Mouse (Mus musculus): ENCODE measurements around the gene Adcy7.

Gene Adcy7

DNA sequence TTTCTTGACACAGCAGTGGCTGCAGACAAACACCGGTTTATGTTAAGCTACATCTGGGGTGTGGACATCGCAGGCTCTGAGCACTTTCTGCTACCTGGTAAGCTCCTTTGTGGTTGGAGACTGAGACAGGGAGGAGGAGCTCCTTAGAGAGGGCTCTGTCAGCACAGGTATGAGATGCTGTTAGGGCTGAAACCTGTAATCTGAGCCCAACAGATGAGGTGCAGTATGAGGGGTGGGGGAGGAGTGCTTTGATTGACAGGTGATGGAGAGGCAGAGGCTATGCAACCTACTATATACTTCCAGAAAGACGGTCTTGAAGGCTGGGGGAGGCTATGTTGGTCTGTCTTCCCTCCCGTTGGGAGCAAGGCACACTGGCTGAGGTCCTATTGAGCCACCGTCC lies 7.0 kb downstream of the Adcy7 start:
- DNase-seq: no peak

DNA sequence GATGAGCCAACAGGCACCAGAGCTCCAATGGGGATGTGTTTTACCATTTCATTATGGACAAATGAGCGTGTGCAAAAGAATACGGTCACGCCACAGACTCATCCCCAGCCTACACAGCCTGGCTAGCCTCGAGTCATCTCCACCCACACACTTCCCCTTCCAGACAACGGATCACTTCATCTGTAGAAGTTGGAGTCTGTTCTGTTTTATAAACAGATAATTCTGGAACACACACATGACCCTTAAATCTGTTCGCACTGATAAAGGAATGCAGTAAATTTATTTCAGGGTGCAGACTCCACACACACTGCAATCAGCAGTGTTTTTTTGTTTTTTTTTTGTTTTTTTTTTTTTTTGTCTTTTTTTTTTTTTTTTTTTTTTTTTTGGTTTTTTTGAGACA lies 7.5 kb downstream of the Adcy7 start:
- DNase-seq: peak; percentile 95

DNA sequence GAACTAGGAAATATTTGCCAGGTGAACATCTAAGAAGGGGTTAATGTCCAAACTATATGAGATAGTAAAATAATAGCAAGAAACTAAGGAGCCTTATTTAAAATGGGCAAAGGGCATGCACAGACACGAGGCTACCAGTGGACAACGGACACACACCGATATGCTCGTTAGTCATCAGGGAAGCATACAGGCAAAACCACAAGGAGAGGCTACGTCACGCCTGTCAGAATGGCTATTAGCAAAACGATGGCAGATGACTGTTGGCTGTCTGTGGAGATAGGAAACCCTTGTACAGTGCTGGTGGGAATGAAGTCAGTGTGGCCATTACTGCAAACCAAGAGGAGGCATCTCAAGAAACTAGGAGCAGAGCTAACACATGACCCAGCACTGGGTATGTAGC lies 8.7 kb downstream of the Adcy7 start:
- peak; percentile 85 for DNase-seq

DNA sequence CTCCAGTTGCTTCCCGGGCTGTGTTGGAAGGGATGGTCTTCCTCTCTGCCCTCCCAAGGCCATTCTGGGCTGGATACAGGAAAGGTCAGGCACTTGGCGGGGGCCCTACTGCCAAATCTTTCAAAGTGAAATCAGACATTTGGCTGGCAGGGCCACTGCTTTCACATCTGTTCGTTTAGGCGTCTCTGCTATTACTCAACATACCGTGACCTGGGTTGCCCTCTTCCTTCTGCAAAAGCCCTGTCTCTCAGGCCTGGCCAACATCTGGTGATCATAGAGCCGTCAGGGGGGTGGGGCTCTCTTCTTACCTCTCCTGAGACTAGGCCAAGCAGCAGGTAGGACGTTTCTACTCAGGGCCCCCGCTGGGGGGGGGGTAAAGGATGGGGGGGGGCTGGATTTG lies 10.5 kb downstream of the Adcy7 start:
- DNase-seq: peak; percentile 99

DNA sequence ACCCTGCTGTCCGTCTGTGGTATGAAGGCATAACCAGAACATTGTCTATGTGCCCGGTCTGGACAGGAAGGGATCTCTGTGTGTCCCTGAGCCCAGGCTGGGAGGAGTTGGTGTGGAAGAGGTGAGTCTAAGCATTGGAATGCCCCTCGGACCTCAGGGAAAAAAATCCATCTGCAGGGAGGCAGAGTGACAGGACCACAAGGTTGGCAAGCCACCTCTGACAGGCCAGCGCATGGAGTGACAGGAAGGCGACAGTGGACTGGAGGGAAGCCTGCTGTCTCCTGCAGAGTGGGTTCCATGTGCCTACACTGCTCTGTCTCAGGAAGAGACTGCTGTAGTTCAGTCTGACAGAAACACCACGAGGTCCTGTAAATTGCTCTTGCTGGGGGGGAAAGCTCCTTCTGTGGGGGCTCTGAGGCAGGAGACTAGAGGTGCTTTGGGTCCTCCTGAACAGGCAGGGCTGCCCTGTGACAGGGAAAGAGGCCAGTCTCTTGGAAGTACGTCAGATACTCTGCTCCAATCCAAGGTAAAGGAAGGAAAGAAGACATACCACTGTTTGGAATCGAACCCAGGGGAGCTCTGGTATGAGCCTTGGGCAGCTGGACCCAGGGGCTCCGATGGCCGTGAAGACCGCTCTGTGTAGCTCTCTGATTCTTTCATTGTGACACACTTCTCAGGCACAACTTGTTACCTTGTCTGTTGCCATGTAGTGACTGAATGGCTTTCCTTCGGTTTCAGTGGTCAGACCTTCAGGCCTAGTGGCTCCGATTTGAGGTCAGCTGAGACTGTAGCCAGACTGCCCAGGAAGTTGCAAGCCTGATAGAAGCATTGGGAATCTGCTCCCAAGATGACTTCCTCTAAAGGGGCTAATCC lies 11.3 kb downstream of the Adcy7 start:
- DNase-seq: peak; percentile 90

DNA sequence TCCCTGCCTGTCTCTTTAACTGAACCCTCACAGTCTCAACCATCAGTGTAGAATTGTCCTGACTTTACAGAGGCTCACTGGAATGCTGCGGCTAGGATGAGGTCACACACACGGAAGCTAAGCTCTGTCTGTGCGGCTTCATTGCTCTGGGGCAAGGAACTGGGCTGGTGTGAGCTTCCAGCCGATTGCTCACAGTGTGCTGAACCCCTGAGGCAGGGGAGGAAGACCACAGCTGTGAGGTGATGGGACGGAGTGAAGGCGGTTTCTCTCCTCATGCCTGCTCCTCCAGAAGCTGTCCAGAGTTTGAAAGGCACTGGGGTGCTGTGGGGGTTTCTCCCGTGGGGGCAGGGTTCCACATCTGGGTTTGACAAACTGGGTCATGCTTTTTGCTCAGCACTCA lies 12.5 kb downstream of the Adcy7 start:
- DNase-seq: peak; percentile 96

DNA sequence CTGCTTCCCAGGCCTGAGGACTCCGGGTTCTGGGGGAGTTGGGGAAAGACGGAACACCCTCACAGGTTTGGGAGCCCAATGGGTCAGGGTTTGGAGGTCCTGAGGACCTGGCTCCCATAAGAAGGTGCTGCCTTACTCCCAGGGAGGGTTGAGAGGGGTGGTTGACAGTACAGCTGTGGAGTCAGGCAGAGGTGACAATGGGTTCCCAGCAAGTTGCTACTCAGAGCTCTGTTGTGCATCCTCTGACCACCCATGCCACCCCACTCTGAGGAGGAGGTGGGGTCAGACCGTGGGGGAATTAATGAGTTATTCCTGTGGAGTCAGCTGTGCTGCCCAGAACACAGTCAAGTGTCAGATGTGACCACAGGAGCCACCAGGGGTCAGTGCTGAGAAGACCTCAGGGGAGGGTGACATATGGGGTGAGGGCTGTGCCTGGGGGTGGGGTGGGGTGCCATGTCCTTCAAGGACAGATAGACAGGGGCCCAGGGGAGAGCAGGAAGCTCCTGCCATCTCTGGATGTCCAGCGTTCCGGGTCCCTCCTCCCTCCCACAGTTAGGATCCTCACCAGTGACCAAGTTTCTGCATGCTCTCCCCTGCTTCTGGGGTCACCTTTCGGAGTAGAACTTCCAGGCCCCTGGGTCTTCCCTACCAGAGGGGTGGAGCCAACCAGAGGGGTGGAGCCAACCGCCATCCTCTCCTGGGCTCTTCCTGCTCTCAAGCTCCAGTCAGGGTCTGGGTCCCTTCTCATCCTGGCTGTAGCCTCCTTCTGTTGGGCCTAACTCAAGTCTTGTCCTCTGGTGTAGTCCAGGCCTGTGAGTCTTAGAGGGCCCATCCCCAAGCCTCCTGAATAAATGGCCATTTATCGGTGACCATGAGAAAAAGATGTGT lies 13.5 kb downstream of the Adcy7 start:
- DNase-seq: peak; percentile 93

DNA sequence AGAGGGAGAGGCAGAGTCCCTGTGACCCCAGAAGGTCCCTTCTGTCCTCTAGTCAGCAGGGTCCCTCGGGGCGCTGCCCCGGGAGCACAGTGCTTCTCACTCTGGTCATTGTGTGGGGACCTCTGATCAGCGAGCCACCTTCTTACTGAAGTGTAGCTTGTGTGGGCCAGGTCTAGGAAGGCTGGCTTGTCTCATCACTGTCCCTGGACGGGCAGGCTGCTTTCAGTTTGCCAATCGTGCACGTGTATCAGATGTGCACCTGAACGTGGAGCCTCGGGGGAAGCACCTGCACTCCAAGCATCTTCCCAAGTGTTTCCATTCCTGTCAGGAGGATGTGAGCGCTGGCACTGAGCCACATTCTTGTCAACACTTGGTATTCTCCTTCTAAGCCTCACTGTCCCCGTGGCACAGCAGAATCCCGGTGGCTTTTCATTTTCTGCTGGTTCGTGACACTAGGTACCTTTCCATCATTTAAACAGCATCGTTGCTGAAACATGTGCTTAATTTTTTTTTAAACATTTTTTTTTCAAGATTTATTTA lies 14.3 kb downstream of the Adcy7 start:
- DNase-seq: peak; percentile 92

DNA sequence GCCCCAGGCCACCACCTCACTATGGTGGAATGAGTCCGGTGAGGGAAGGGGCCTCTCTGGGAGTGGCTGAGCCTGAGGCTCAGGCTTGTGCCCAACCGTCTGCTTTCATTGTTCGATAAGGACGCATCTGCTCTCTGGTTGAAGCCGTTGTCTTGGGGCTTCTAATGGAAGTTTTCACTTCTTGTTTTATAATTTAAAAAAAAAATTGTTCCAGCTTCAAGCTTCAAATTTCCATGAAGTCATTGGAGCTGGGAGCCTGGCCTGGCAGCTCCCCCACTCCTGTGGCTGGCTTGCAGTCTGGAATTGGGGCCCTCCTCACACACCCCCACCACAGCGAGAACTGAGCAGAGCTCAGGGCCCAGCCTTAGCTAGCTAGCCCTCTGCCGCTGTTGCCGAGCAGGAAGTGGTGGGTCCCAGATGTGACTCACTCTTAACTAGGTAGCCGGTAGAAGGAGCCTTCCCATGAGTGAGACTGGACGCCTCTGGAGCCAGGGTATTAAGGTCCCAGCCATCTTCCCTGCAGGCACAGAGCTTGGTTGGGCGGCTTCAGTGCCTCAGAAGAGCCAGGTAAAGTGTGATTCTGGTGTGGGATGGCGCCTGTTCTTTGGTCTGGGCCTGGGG lies 16.5 kb downstream of the Adcy7 start:
- peak; percentile 97 for DNase-seq

DNA sequence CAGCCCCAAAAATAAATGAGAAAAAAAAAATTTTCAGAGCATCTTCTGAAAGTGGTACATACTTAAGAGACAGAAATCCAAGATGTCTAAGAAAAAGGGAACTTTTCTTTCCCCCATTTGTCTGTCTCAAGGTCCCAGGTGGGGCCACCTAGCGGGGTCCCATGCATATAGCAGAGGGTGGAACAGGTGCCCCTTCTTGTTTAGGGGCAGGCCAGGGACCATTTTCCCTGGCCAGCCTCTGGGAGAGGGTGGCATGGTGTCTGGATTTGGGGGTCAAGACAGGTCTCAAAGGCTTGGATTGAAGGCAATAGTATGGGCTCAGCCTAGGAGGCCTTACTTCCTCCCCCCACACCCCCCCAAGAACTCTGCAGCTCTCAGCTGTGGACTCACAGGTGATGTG lies 17.7 kb downstream of the Adcy7 start:
- DNase-seq: peak; percentile 80

DNA sequence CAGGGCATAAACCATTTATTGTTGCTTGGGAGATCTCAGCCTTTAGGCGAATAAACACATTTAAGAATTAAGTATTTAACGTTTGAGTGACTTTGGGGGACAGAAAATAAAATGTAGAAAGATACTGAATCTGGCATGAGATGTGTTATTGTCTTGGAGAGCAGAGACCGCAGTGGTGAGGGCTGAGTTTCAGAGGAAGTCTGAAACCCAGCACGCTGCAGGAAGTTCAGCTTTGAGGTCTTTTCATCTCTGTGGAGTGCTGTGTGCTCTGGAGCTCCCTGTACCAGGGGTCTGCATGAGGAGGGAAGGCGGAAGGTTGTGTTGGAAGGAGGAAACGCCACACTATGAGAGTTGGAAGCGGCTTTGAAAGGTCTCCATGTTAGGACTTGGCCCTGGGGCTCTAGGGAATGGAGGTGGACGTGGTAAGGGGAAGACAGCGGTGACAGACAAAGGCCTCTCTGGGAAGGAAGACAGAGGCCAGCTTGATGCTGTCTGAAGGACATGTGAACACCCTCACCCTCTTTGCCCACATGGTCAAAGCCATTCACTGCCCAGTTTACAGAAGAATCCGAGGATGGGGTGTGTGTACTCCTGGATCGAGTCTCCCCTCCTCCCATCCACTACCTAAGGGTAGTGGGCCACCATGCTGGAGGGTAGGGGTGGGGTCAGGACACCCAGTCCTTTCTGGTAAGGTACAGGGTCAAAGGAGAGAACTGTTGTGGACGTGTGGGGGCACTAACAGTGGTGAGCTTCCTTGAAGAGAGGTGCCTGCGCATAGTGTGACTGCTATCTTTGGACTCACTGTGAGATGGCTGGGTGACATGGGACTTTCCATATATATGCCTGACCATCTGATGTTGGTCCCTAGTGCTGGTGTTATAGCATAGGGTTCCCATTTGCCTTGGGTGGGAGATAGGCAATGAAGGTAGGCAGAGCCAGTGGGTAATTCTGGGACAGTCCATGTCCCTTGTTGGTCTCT lies 18.4 kb downstream of the Adcy7 start:
- DNase-seq: peak; percentile 93

DNA sequence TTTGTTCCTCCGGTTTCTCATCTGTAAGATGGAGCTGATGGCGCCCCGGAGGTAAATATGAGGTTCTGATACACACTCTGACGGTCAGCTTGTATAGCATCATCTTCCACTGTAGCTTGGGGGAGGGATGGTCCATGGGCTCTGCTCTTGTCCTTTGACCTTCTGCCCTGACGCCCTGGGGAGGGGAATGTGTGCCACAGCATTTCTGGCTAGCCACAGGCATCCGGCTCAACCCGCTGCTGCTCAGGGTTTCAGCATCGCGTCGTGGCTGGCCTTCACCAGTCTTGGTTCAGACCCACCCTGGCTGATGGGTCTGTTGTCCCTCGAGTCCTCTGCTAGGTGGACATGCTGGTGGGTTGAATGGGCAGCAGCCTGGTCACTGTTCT lies 19.1 kb downstream of the Adcy7 start:
- DNase-seq: peak; percentile 89

DNA sequence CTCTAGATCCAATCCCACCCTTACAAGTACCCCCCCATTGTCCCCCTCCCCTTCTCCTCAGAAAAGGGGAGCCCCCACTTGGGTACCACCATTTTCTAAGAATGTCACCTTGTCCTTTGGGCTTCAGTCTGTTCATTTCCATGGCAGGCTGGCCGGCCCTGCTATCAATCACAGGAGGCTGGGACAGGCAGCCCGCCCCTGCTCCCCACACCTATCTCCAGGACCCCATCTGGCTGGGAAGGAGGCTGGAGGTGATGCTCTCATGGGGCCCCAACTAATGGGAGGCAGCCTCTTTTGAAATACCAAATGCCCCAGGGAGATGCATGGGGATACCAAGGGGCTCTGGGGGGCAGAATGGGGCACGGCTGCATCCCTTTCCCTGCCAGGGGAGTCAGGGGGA lies 20.7 kb downstream of the Adcy7 start:
- no peak for DNase-seq

DNA sequence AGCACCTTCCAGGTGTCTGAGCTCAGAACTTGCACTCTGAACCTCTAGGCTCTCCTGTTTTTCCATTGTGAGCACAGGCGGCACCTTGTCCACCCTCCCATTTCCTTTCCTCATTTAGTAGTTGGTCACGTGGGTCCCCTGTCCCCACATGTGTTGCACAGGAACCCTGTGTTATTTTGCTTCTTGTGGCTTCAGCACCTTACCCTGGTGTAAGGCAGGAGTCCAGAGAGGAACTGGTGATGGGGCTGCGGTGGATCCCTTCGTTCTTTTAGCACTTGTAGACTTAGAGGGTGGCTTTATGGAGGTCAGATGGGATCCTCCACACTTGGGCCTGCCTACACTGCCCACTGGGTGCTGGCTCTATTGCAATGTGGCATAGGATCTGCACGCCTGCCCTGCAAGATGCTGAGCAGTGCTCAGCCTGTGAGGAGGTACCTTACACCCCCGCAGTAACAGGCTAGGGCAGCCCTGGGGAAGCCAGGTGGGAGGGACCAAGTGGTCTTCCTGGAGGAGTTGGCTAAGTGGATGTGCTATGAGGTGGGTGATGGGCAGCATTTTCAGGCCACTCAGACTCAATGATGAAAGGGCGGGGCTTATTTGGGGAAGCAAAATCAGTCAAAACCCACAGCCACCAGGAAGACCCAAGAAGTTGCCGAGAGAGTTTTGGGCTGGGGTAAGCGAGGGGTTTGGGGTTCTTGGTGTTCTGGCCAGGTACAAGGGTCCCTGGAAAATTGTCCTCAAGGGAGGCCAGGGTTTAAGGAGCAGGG lies 21.6 kb downstream of the Adcy7 start:
- DNase-seq: peak; percentile 97

DNA sequence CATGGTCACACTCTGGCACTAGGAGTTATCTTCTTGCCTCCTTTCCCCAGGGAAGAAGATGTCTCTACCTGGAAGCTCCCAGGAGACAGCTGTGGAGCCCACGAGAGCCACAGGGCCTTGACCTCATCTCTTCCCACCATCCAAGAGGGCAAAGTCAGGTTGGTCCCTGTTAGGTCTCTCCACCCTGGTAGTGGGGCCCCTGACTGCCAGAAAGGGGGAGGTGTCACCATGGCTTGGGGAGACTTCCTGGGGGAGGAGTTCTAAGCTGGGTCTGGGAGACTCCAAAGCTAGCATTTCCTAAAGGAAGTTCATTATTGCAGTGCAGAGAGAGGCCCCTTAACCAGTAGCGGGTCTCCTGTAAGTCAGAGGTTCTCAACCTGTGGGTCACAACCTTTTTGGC lies 22.8 kb downstream of the Adcy7 start:
- no peak for DNase-seq

DNA sequence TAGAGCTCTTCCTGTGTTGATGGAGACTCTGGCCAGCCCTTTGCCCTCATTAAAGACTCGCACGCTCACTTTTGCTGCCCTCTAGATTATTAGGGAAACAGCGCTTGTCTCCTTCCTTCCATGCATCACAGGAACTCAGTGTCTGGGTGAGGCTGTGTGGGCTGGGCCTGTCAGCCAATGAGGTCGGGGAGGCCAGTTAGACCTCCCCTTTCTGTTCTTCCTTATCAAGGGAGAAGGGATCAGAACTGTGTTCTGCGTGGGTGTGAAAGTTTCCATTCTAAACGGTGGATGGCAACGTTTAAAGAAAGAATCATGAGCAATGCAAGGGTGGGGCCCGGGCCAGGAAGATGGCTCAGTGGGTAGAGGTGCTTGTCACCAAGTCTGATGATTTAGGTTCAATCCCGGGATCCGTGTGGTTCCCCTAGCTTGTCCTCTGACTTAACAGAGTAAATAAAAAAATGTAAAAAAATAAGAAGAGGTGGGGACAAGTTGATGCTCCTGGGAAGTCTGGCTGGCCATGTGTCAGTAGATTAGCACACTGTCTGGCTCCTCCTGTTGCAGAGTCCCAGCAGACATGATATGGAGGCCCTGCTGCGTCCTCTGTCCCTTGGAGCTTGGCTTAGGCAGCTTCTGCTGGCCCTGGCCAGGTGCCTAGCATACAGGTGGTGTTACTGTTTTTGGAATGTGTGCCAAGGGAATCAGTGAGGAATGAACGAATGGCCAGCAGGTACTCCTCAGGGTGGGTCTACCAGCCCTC lies 26.0 kb downstream of the Adcy7 start:
- DNase-seq: peak; percentile 98

DNA sequence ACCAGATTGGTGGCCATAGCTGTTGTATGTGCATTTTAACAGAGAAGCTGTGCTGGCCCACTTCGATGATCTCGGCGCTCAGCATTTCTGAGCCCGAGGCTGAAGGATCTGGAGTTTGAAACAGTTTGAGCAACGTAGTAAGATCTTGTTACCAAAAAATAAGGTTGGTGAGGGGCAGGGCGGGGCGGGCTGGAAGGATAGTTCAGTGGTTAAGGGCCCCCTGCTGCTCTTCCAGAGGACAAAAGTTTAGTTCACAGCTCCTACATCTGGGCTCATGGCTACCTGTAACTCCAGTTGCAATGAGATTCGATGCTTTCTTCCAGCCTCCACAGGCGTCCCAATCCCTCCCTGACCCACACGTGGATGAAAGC lies 26.5 kb downstream of the Adcy7 start:
- DNase-seq: no peak

DNA sequence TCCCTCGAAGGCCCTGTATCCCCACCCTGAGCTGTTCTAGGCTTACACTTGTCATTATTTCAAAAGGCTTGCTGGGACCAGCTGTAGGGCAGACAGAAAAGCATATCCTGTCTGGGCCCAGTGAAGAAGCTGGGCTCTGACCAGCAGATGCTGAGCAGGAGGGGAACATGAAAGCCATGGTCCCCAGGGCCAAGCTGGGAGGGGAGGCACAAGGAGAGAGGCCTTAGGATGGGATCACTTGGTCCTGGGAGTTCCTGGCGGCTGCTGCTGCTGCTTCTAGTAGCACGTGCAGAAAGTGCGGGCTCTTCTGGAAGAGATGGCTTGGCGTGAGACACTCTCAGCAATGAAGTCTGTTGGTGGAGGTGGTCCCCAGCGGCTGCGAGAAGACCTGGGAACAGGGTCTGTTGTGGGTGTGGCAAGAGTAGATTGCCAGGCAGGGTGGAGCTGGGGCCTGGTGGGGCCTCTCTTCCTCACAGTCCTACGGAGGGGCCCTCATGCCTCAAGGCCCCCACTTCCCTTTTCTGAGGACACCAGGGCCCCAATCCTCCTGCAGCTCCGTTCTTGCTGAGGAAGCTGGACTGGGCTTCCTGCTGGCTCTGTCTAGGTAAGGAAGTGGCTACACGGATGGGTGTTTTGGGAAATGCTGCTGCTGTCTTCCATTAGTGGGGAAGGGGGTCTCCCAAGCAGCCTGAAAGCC lies 27.9 kb downstream of the Adcy7 start:
- peak; percentile 98 for DNase-seq

DNA sequence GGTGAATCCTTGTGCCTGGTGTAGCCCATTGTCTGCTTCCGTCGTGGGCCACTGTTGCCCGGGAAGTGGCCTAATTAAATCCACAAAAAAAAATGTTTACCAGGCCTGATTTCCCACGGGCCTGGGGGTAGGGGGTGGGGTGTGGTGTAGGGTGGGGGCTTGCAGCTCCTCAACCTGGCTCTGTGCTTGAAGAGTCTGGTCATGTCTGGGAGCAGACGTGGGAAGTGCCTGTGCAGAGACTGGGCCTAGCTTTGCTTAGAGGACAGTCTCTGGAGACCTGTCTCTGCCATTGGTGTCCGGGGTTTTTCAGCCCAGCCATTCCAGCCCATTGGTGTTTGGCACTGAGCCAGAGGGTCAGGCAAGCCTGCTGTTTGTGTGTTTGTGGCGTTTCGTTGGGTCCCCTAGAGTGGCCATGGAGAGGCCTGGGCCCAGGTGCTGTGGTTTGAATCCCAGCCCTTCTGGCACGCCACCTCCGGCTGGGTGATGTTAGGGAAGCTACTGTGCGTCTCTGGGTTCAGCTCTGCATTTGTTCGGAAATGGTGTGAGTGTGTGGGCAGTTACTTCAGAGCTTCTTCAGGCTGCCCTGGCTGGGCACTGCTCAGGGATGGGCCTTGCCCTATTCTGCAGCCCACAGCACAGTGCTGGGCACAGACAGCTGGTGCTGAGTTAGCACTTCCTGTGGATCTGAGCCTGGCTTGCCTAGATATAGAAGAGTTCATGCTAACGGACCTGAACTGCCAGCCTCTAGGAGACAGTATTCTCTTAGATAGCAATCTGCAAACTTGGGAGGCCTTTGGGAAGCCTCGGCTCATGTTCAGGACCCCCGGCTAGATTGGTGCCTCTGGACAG lies 29.6 kb downstream of the Adcy7 start:
- peak; percentile 94 for DNase-seq
